In the genomic region with DNA sequence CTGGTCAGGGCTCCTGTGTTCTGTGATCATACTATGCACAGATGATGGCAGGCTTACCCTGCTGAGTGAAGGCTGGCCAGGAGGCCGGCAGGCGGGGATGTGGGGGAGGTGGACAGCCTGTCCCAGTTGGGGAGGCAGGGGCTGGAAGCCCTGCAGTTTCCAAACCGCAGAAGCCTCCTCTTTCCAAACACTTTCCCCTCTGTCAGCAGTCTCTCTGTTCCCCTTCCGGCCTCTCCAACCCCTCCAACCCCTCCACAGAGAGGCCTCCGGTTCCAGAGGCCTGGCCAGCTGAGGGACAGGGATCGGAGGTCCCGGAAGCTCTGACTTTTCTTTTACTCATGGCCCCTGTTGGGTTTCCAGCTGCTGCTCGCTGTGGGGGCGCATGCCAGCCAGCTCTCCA, we compare ENCODE assay signal across 8 mouse cellular contexts.
DNase-seq lines count a peak whose midpoint lies in the region; ATAC-seq and TF ChIP-seq lines count a peak whose summit lies in the region.

No protein-coding gene starts in this region.

- no peak overlapping the region for H3K4me2 ChIP-seq in kidney, postnatal 0 days (ENCODE audit: low read length)

- no peak for TF ChIP-seq POLR2A in bone marrow macrophage, adult 2 months (IDR thresholded peaks at IDR 0.05; ENCODE audit: borderline replicate concordance, low read depth, low read length)

- 39% methylated on average over 9 of the region's 9 CpGs for WGBS in kidney, postnatal 0 days

- no peaks in the 10 kb centered on the region for H3K27me3 ChIP-seq in kidney, postnatal 0 days (ENCODE audit: insufficient read depth, low read length)

- H3K27ac ChIP-seq in bone marrow macrophage, adult 2 months (ENCODE audit: insufficient read depth, low read depth, low read length) = 0 out of 2 replicates have a peak overlapping the region, but pooled peaks have one; percentile 9
- peak overlapping the region; percentile 87 for H3K27ac ChIP-seq in kidney, postnatal 0 days

- no peak for TF ChIP-seq CTCF in bone marrow macrophage, adult 2 months (IDR thresholded peaks at IDR 0.05; ENCODE audit: low read depth, low read length)
- TF ChIP-seq CTCF in kidney, postnatal 0 days (IDR thresholded peaks at IDR 0.05; ENCODE audit: low read depth) = peak; percentile 14; the same call in 1 of the 2 replicates

- no peaks in the 10 kb centered on the region for H3K9me3 ChIP-seq in kidney, postnatal 0 days (replicated peaks; ENCODE audit: low read length)

- ATAC-seq in frontal cortex, adult (ENCODE audit: low TSS enrichment) = peak; percentile 24; the same call in 1 of the 2 replicates
- ATAC-seq in kidney, postnatal 0 days (replicated peaks; ENCODE audit: low FRiP score, low read depth) = no peak
- ATAC-seq in erythroid progenitor cell, adult 5-6 weeks (replicated peaks; ENCODE audit: low FRiP score, poor library complexity, severe bottlenecking) = no peak

- H3K36me3 ChIP-seq in kidney, postnatal 0 days (ENCODE audit: insufficient read depth, low read length) = peaks cover 31% of the 10 kb centered on the region

- H3K9ac ChIP-seq in kidney, postnatal 0 days (ENCODE audit: low read depth, low read length) = no peak overlapping the region

- no peak overlapping the region for H3K4me3 ChIP-seq in bone marrow macrophage, adult 2 months (ENCODE audit: insufficient read depth, low read length)
- no peak overlapping the region for H3K4me3 ChIP-seq in kidney, postnatal 0 days (replicated peaks; ENCODE audit: low read depth, low read length)

- H3K4me1 ChIP-seq in bone marrow macrophage, adult 2 months (ENCODE audit: control insufficient read depth, insufficient read depth, low read length) = peaks cover 3% of the 10 kb centered on the region
- H3K4me1 ChIP-seq in kidney, postnatal 0 days (replicated peaks; ENCODE audit: insufficient read depth, low read length) = peaks cover 29% of the 10 kb centered on the region; the same call in 1 of the 2 replicates

- no peak for DNase-seq in frontal cortex, postnatal 10 days (ENCODE audit: low spot score in 2 of 2)
- DNase-seq in heart, adult 8-10 months (ENCODE audit: low spot score) = peak; percentile 71
- peak; percentile 83 for DNase-seq in kidney, postnatal 0 days (ENCODE audit: low spot score)
- no peak for DNase-seq in right cerebral cortex, postnatal 25 days
- DNase-seq in cerebellum, adult 11-12 months = no peak

Comparison
In these comparisons a context has a peak if more than half of its experiments do, and no peak if none do; other contexts are left out.
1. DNase-seq: peak in heart, adult 8-10 months (single experiment) and kidney, postnatal 0 days (single experiment); none in frontal cortex, postnatal 10 days (0 of 2), right cerebral cortex, postnatal 25 days (single experiment) and cerebellum, adult 11-12 months (single experiment).